ENCODE assay signal across 25 mouse cellular contexts in genomic region chr19:48660201-48660600, GRCm38 (mm10).
DNase-seq lines count a peak whose midpoint lies in the region; ATAC-seq and TF ChIP-seq lines count a peak whose summit lies in the region.
"Had no signal": no experiment of that assay in that cellular context is flagged by ENCODE, and none has a peak within 500 bp of the region (broad histone marks: within the 10 kb centered on the region; RNA-seq: fewer than 3 reads in every experiment).

No protein-coding gene starts in this region.

- H3K9ac ChIP-seq in hindbrain, embryonic 11.5 days (ENCODE audit: low read depth, low read length) = no peak overlapping the region
- H3K9ac ChIP-seq in hindbrain, postnatal 0 days (replicated peaks; ENCODE audit: low read length) = no peak overlapping the region
- no peak overlapping the region for H3K9ac ChIP-seq in forebrain, embryonic 13.5 days
- no peak overlapping the region for H3K9ac ChIP-seq in forebrain, embryonic 16.5 days (replicated peaks; ENCODE audit: low read depth, low read length)
- H3K9ac ChIP-seq in midbrain, embryonic 15.5 days = no peak overlapping the region
- H3K9ac ChIP-seq: heart, embryonic 12.5 days; liver, embryonic 14.5 days; lung, embryonic 14.5 days; neural tube, embryonic 15.5 days had no signal

- no peaks in the 10 kb centered on the region for H3K9me3 ChIP-seq in hindbrain, embryonic 11.5 days (ENCODE audit: control insufficient read depth, low read length)
- no peaks in the 10 kb centered on the region for H3K9me3 ChIP-seq in hindbrain, postnatal 0 days (ENCODE audit: low read length)
- no peaks in the 10 kb centered on the region for H3K9me3 ChIP-seq in forebrain, embryonic 13.5 days (replicated peaks)
- no peaks in the 10 kb centered on the region for H3K9me3 ChIP-seq in forebrain, embryonic 16.5 days (ENCODE audit: control insufficient read depth, low read length)
- no peaks in the 10 kb centered on the region for H3K9me3 ChIP-seq in midbrain, embryonic 15.5 days
- H3K9me3 ChIP-seq: heart, embryonic 12.5 days; neural tube, embryonic 15.5 days had no signal

- no peaks in the 10 kb centered on the region for H3K27me3 ChIP-seq in hindbrain, embryonic 11.5 days (ENCODE audit: control insufficient read depth, insufficient read depth, low read length)
- no peaks in the 10 kb centered on the region for H3K27me3 ChIP-seq in hindbrain, postnatal 0 days (ENCODE audit: insufficient read depth, low read length)
- H3K27me3 ChIP-seq in forebrain, embryonic 13.5 days = no peaks in the 10 kb centered on the region
- no peaks in the 10 kb centered on the region for H3K27me3 ChIP-seq in forebrain, embryonic 16.5 days (replicated peaks; ENCODE audit: control insufficient read depth, insufficient read depth, low read length)
- no peaks in the 10 kb centered on the region for H3K27me3 ChIP-seq in midbrain, embryonic 15.5 days (replicated peaks)
- H3K27me3 ChIP-seq: heart, embryonic 12.5 days; neural tube, embryonic 15.5 days had no signal

- WGBS in hindbrain, embryonic 11.5 days = 48% methylated on average over 6 of the region's 6 CpGs
- WGBS in hindbrain, postnatal 0 days = 28% methylated on average over 6 of the region's 6 CpGs
- WGBS in forebrain, embryonic 13.5 days = 22% methylated on average over 6 of the region's 6 CpGs
- WGBS in forebrain, embryonic 16.5 days = 24% methylated on average over 6 of the region's 6 CpGs
- WGBS in midbrain, embryonic 15.5 days = 27% methylated on average over 6 of the region's 6 CpGs

- H3K4me1 ChIP-seq in hindbrain, embryonic 11.5 days (replicated peaks; ENCODE audit: control insufficient read depth, insufficient read depth, low read length) = peaks cover 3% of the 10 kb centered on the region; the same call in 1 of the 2 replicates
- no peaks in the 10 kb centered on the region for H3K4me1 ChIP-seq in hindbrain, postnatal 0 days (ENCODE audit: insufficient read depth, low read length)
- peaks cover 14% of the 10 kb centered on the region for H3K4me1 ChIP-seq in forebrain, embryonic 13.5 days
- peaks cover 2% of the 10 kb centered on the region; the same call in 1 of the 2 replicates for H3K4me1 ChIP-seq in forebrain, embryonic 16.5 days (replicated peaks; ENCODE audit: control insufficient read depth, insufficient read depth, low read length)
- H3K4me1 ChIP-seq in midbrain, embryonic 15.5 days = peaks cover 9% of the 10 kb centered on the region
- H3K4me1 ChIP-seq: heart, embryonic 12.5 days; neural tube, embryonic 15.5 days had no signal

- no peak for TF ChIP-seq CTCF in hindbrain, postnatal 0 days (IDR thresholded peaks at IDR 0.05; ENCODE audit: low read depth)

- peak; percentile 17 for DNase-seq in hindbrain, embryonic 11.5 days (ENCODE audit: low spot score)
- no peak for DNase-seq in hindbrain, postnatal 0 days (ENCODE audit: low spot score)
- no peak for DNase-seq in thymus, postnatal 25 days
- DNase-seq in spleen, postnatal 10 days (ENCODE audit: low spot score in 2 of 2) = no peak
- DNase-seq: adrenal gland, postnatal 36 days; cerebellum, adult 8-10 months; cerebellum, postnatal 36 days; gastrocnemius, adult 2 months; gastrocnemius, postnatal 36 days; heart, adult 2 months; kidney, adult 11 months; kidney, postnatal 25 days; liver; lung, embryonic 14.5 days; retina, postnatal 1 day; right cerebral cortex, postnatal 25 days; thymus, postnatal 36 days had no signal

- no peak overlapping the region for H3K4me2 ChIP-seq in hindbrain, embryonic 11.5 days (replicated peaks; ENCODE audit: low read depth, low read length)
- H3K4me2 ChIP-seq in hindbrain, postnatal 0 days (ENCODE audit: low read depth, low read length) = no peak overlapping the region
- no peak overlapping the region for H3K4me2 ChIP-seq in forebrain, embryonic 13.5 days
- H3K4me2 ChIP-seq in forebrain, embryonic 16.5 days (ENCODE audit: low read length) = no peak overlapping the region
- no peak overlapping the region for H3K4me2 ChIP-seq in midbrain, embryonic 15.5 days
- H3K4me2 ChIP-seq: heart, embryonic 12.5 days; lung, embryonic 14.5 days; neural tube, embryonic 15.5 days had no signal

- ATAC-seq in hindbrain, embryonic 11.5 days (ENCODE audit: low FRiP score) = peak; percentile 67
- ATAC-seq in hindbrain, postnatal 0 days = no peak
- ATAC-seq in forebrain, embryonic 13.5 days = peak; percentile 68
- peak; percentile 74 for ATAC-seq in forebrain, embryonic 16.5 days
- ATAC-seq in midbrain, embryonic 15.5 days (replicated peaks) = peak; percentile 54; the same call in 1 of the 2 replicates
- ATAC-seq: CD4-positive, CD25-positive, alpha-beta regulatory T cell, adult 4 months; inflammation-experienced regulatory T-cells, adult 6 months had no signal

- no peak overlapping the region for H3K27ac ChIP-seq in hindbrain, embryonic 11.5 days (ENCODE audit: low read depth, low read length)
- no peak overlapping the region for H3K27ac ChIP-seq in hindbrain, postnatal 0 days
- no peak overlapping the region for H3K27ac ChIP-seq in forebrain, embryonic 13.5 days
- H3K27ac ChIP-seq in forebrain, embryonic 16.5 days (ENCODE audit: low read length) = no peak overlapping the region
- no peak overlapping the region for H3K27ac ChIP-seq in midbrain, embryonic 15.5 days
- H3K27ac ChIP-seq: gastrocnemius, adult 2 months; heart, adult 2 months; liver, embryonic 14.5 days; neural tube, embryonic 15.5 days had no signal

- H3K4me3 ChIP-seq in hindbrain, embryonic 11.5 days (ENCODE audit: low read depth, low read length) = no peak overlapping the region
- H3K4me3 ChIP-seq in hindbrain, postnatal 0 days (ENCODE audit: low read length) = no peak overlapping the region
- no peak overlapping the region for H3K4me3 ChIP-seq in forebrain, embryonic 13.5 days
- H3K4me3 ChIP-seq in forebrain, embryonic 16.5 days (replicated peaks; ENCODE audit: low read length) = no peak overlapping the region
- no peak overlapping the region for H3K4me3 ChIP-seq in midbrain, embryonic 15.5 days
- H3K4me3 ChIP-seq: gastrocnemius, adult 2 months; heart, adult 2 months; heart, embryonic 12.5 days; neural tube, embryonic 15.5 days had no signal

- no peaks in the 10 kb centered on the region for H3K36me3 ChIP-seq in hindbrain, embryonic 11.5 days (ENCODE audit: control insufficient read depth, insufficient read depth, low read length)
- H3K36me3 ChIP-seq in hindbrain, postnatal 0 days (ENCODE audit: insufficient read depth, low read length) = no peaks in the 10 kb centered on the region
- H3K36me3 ChIP-seq in forebrain, embryonic 13.5 days (ENCODE audit: poor library complexity, severe bottlenecking) = no peaks in the 10 kb centered on the region
- H3K36me3 ChIP-seq in forebrain, embryonic 16.5 days (ENCODE audit: control insufficient read depth, insufficient read depth) = no peaks in the 10 kb centered on the region
- H3K36me3 ChIP-seq in midbrain, embryonic 15.5 days (replicated peaks) = no peaks in the 10 kb centered on the region
- H3K36me3 ChIP-seq: heart, embryonic 12.5 days; neural tube, embryonic 15.5 days had no signal
